Mouse (Mus musculus): Measurements from ENCODE around the gene Fam168a. TPM values are rescaled to one million over a fixed set of nuclear protein-coding genes. Genes with fewer than 3 reads are reported as not detected.
A peak's percentile ranks its signal among the peaks of the same experiment; 100 is the strongest.

Gene Fam168a
- polyA plus RNA-seq, 1 experiment from 2014 or later, result 6.3 TPM

DNA sequence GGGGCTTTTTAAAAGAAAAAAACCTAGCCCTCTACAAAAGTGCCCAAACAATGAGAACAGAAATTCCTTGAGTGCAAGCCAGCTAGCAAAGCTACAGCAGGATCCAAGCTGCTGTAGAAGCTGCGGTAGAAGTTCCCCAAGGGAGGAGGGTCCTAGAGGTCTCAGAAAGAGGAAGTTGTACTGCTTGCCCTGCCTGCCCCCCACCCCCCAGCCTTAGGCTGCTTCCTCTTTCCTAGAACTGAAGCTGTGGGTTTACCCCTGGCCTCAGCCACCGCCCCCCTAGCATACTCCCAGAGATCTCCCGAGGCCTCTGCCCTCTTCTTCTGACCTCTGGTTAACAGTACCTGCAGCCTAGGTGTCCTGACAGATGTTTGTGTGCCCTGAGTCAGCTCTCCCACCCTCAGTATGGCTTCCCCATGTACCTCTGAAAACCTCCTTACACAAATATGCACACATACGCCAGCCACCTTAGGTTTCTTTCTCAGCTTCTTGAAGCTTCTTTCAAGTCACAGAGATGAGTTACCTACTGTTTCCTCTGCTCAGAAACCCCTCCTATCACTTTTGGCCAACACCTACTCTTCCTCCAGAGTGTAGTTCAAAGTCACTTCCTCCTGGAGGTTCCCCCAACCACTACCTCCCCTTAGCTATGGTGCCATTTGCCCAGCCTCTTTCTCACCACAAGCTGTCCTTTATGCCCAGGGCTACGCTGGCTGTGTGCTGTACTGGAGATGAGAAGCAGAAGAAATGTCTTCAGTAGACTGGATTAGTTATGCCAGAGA is 149.5 kb downstream of the Fam168a start:
- whole genome bisulfite sequencing (ENCODE audit: insufficient replicate concordance), result 20% methylated on average over 5 of the region's 5 CpGs
- Histone ChIP-seq H3K9me3 (replicated peaks; ENCODE audit: control insufficient read depth, low read length) (no peaks in the 10 kb centered on the region), H3K4me3 (ENCODE audit: low read depth, low read length) (peak overlapping the region; percentile 22), H3K36me3 (ENCODE audit: control insufficient read depth, insufficient read depth) (peaks cover 12% of the 10 kb centered on the region), H3K9ac (ENCODE audit: low read depth, low read length) (peak overlapping the region; percentile 9; the same call in 1 of the 2 replicates), H3K4me2 (ENCODE audit: low read depth, low read length) (peak overlapping the region; percentile 19), H3K27me3 (ENCODE audit: control insufficient read depth, insufficient read depth, low read depth, low read length) (no peaks in the 10 kb centered on the region), H3K27ac (ENCODE audit: low read length) (peak overlapping the region; percentile 82), H3K4me1 (ENCODE audit: control insufficient read depth, low read depth, low read length) (peaks cover 69% of the 10 kb centered on the region)
- peak; percentile 46 for ATAC-seq (ENCODE audit: low read depth)

DNA sequence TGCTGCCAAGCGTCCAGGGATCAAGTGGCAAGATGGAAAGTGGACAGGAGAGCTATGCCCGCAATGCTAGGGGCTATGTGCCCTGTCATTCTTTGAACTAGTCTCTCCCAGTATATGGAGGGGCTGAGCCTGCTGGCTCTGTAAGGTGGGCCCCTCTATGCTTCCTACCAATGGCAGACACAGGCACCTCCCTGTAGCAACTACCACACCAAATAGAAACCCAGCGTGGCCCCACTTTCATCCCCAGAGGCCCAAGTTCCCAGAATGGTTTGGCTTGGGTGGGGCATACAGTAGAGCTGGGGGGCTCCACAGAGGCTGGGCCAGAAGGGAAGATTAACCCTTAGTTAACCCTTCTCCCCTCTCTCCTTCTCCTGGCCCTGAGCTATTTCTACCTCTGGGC is 154.0 kb downstream of the Fam168a start:
- Histone ChIP-seq H3K27ac (ENCODE audit: low read length) (peak overlapping the region; percentile 61), H3K9ac (ENCODE audit: low read depth, low read length) (peak overlapping the region; percentile 99), H3K27me3 (ENCODE audit: control insufficient read depth, insufficient read depth, low read depth, low read length) (no peaks in the 10 kb centered on the region), H3K4me3 (ENCODE audit: low read depth, low read length) (peak overlapping the region; percentile 98), H3K4me1 (ENCODE audit: control insufficient read depth, low read depth, low read length) (peaks cover 60% of the 10 kb centered on the region), H3K4me2 (ENCODE audit: low read depth, low read length) (peak overlapping the region; percentile 86), H3K9me3 (replicated peaks; ENCODE audit: control insufficient read depth, low read length) (no peaks in the 10 kb centered on the region), H3K36me3 (ENCODE audit: control insufficient read depth, insufficient read depth) (peaks cover 5% of the 10 kb centered on the region)
- no peak; the same call in 1 of the 2 replicates for ATAC-seq (ENCODE audit: low read depth)
- 31% methylated on average over 3 of the region's 3 CpGs for WGBS (ENCODE audit: insufficient replicate concordance)

DNA sequence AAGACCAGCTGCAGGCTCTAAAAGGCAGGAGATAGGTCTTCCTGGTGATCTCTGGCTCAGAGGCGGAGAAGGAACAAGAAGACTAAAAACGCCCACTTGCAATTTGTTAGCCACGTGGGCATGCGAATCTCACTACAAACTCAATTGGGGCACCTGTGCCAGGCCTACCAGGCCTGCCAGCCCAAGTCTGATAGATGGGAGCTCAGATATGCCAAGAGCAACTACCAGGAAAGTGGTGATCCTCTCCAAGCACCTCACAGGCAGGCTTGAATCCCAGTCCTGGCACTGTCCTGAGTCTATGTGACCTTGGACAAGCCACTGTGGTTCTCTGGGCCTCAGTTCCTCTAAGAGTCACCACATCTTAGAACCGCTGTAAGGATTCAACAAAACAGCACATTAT is 154.8 kb downstream of the Fam168a start:
- WGBS (ENCODE audit: insufficient replicate concordance), result 60% methylated on average over 5 of the region's 5 CpGs
- Histone ChIP-seq H3K9me3 (replicated peaks; ENCODE audit: control insufficient read depth, low read length) (no peaks in the 10 kb centered on the region), H3K4me3 (ENCODE audit: low read depth, low read length) (peak overlapping the region; percentile 98), H3K36me3 (ENCODE audit: control insufficient read depth, insufficient read depth) (peaks cover 5% of the 10 kb centered on the region), H3K27ac (ENCODE audit: low read length) (peak overlapping the region; percentile 89; the same call in 1 of the 2 replicates), H3K27me3 (ENCODE audit: control insufficient read depth, insufficient read depth, low read depth, low read length) (no peaks in the 10 kb centered on the region), H3K9ac (ENCODE audit: low read depth, low read length) (peak overlapping the region; percentile 99), H3K4me1 (ENCODE audit: control insufficient read depth, low read depth, low read length) (peaks cover 53% of the 10 kb centered on the region), H3K4me2 (ENCODE audit: low read depth, low read length) (peak overlapping the region; percentile 86)
- no peak for ATAC-seq (ENCODE audit: low read depth)

GRCm38 (mm10) chr7:100862353-100862752 is 155.9 kb downstream of the Fam168a start:
- Histone ChIP-seq H3K27ac (ENCODE audit: low read length) (peak overlapping the region; percentile 89), H3K4me1 (ENCODE audit: control insufficient read depth, low read depth, low read length) (peaks cover 43% of the 10 kb centered on the region)
- ATAC-seq (ENCODE audit: low read depth), result peak; percentile 3

GRCm38 (mm10) chr7:100862828-100863638 is 156.6 kb downstream of the Fam168a start, which contains the start of gene Relt:
Gene Relt (minus strand): TSS chr7:100863446.
- under 1% methylated on average over 90 of the region's 91 CpGs for WGBS (ENCODE audit: insufficient replicate concordance)
- H3K36me3 ChIP-seq (ENCODE audit: control insufficient read depth, insufficient read depth), result peaks cover 5% of the 10 kb centered on the region
- H3K9ac ChIP-seq (ENCODE audit: low read depth, low read length), result peak within 1 kb of the TSS; percentile 99
- H3K4me3 ChIP-seq (ENCODE audit: low read depth, low read length), result peak within 1 kb of the TSS; percentile 98
- H3K4me2 ChIP-seq (ENCODE audit: low read depth, low read length), result peak within 1 kb of the TSS; percentile 86
- peak within 1 kb of the TSS; percentile 89 for H3K27ac ChIP-seq (ENCODE audit: low read length)
- H3K4me1 ChIP-seq (ENCODE audit: control insufficient read depth, low read depth, low read length), result peaks cover 48% of the 10 kb centered on the region
- ATAC-seq (ENCODE audit: low read depth), result peak; percentile 88
- H3K27me3 ChIP-seq (ENCODE audit: control insufficient read depth, insufficient read depth, low read depth, low read length), result no peaks in the 10 kb centered on the region
- no peaks in the 10 kb centered on the region for H3K9me3 ChIP-seq (replicated peaks; ENCODE audit: control insufficient read depth, low read length)

More at GRCm38 (mm10) chr7:100862353-100862752, 155.9 kb downstream of the Fam168a start:
- Histone ChIP-seq H3K9ac (ENCODE audit: low read depth, low read length) (peak overlapping the region; percentile 99), H3K27me3 (ENCODE audit: control insufficient read depth, insufficient read depth, low read depth, low read length) (no peaks in the 10 kb centered on the region), H3K9me3 (replicated peaks; ENCODE audit: control insufficient read depth, low read length) (no peaks in the 10 kb centered on the region), H3K4me2 (ENCODE audit: low read depth, low read length) (peak overlapping the region; percentile 86), H3K36me3 (ENCODE audit: control insufficient read depth, insufficient read depth) (peaks cover 5% of the 10 kb centered on the region), H3K4me3 (ENCODE audit: low read depth, low read length) (peak overlapping the region; percentile 98)
- WGBS (ENCODE audit: insufficient replicate concordance), result 4% methylated on average over 4 of the region's 4 CpGs

DNA sequence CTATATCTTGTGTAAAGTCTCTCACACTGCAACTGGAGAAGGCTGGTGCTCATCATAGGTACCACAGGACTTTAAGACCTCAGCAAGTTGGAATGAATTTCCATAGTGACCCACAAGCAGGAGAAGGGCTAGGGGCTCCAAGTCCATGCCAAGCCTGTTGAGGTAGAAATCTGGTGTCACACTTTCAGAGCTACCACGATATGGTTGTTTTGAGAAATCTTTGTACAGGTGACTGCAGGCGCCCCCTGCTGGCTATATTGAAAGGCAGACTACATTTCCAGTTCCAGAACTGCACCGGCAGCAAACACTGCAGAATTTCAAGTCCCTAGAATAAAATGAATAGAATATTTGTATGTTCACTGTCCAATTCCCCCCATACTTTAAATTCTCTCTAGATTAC is 160.2 kb downstream of the Fam168a start:
- 7% methylated on average over 3 of the region's 3 CpGs for WGBS (ENCODE audit: insufficient replicate concordance)

DNA sequence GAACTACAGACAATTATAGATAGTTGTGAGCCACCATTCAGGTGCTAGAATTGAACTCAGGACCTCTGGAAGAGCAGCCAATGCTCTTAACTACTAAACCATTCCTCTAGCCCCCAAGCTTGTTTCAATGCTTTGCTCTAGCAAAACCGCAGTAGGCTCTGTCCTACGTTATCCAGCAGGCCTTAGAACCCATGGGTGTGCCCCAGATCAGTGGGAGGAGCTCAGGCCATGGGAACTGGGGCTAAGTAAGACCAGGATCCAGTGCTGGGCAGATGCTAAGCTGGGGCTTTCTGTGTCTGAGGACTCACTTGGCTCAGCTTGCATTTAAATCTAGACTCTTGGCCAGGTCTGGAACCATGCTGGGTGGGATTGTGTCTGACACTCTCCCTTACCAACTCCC is 161.1 kb downstream of the Fam168a start:
- 30% methylated on average over 2 of the region's 2 CpGs for WGBS (ENCODE audit: insufficient replicate concordance)
- Histone ChIP-seq H3K9me3 (replicated peaks; ENCODE audit: control insufficient read depth, low read length) (no peaks in the 10 kb centered on the region), H3K27ac (ENCODE audit: low read length) (no peak overlapping the region), H3K27me3 (ENCODE audit: control insufficient read depth, insufficient read depth, low read depth, low read length) (no peaks in the 10 kb centered on the region), H3K9ac (ENCODE audit: low read depth, low read length) (no peak overlapping the region), H3K4me3 (ENCODE audit: low read depth, low read length) (no peak overlapping the region), H3K4me1 (ENCODE audit: control insufficient read depth, low read depth, low read length) (peaks cover 12% of the 10 kb centered on the region), H3K4me2 (ENCODE audit: low read depth, low read length) (no peak overlapping the region), H3K36me3 (ENCODE audit: control insufficient read depth, insufficient read depth) (no peaks in the 10 kb centered on the region)
- no peak for ATAC-seq (ENCODE audit: low read depth)

More for the DNA sequence above, 160.2 kb downstream of the Fam168a start:
- Histone ChIP-seq H3K4me3 (ENCODE audit: low read depth, low read length) (no peak overlapping the region), H3K27me3 (ENCODE audit: control insufficient read depth, insufficient read depth, low read depth, low read length) (no peaks in the 10 kb centered on the region), H3K27ac (ENCODE audit: low read length) (no peak overlapping the region), H3K4me1 (ENCODE audit: control insufficient read depth, low read depth, low read length) (peaks cover 17% of the 10 kb centered on the region), H3K4me2 (ENCODE audit: low read depth, low read length) (no peak overlapping the region), H3K9me3 (replicated peaks; ENCODE audit: control insufficient read depth, low read length) (no peaks in the 10 kb centered on the region), H3K9ac (ENCODE audit: low read depth, low read length) (no peak overlapping the region), H3K36me3 (ENCODE audit: control insufficient read depth, insufficient read depth) (no peaks in the 10 kb centered on the region)
- no peak for ATAC-seq (ENCODE audit: low read depth)

GRCm38 (mm10) chr7:100868551-100868950 is 162.1 kb downstream of the Fam168a start:
- Histone ChIP-seq H3K4me1 (ENCODE audit: control insufficient read depth, low read depth, low read length) (peaks cover 12% of the 10 kb centered on the region), H3K9me3 (replicated peaks; ENCODE audit: control insufficient read depth, low read length) (no peaks in the 10 kb centered on the region), H3K27ac (ENCODE audit: low read length) (peak overlapping the region; percentile 43), H3K4me2 (ENCODE audit: low read depth, low read length) (no peak overlapping the region), H3K4me3 (ENCODE audit: low read depth, low read length) (no peak overlapping the region), H3K36me3 (ENCODE audit: control insufficient read depth, insufficient read depth) (no peaks in the 10 kb centered on the region), H3K9ac (ENCODE audit: low read depth, low read length) (no peak overlapping the region), H3K27me3 (ENCODE audit: control insufficient read depth, insufficient read depth, low read depth, low read length) (no peaks in the 10 kb centered on the region)
- ATAC-seq (ENCODE audit: low read depth), result no peak
- WGBS (ENCODE audit: insufficient replicate concordance), result 47% methylated on average over 4 of the region's 4 CpGs

All from liver, embryonic 16.5 days (tissue).